Mouse (Mus musculus) layer of hippocampus, postnatal 14 days (tissue): ENCODE data around the gene Acot1. TPM values are rescaled to one million over a fixed set of nuclear protein-coding genes. Genes with fewer than 3 reads are reported as not detected.
"Not testable (repeated sequence)": the region's sequence is repeated elsewhere in the genome, so short reads cannot be mapped to it uniquely, and the experiment has no call there.

Source experiments
- DNase-seq, 2 experiments: peaks; one replicate each; pipeline ENCODE4 v3.0.0; 2021 to 2022; ENCODE audit warnings: low spot score in 2 of 2, mixed read lengths in 1 of 2
- long read RNA-seq, 2 experiments: library from polyadenylated mRNA; stranded (forward); transcript quantifications; one replicate each; pipeline ENCODE4 v2.0.0; 2021
- total RNA-seq, 2 experiments: library from RNA; stranded (reverse); gene quantifications; 2 replicates each; pipeline ENCODE4 v1.2.3; 2021

Acot1 gene
- 10 to 100 TPM; 20.7 to 23.9 TPM for total RNA-seq
- long read RNA-seq, experiment 1, transcript Acot1-201 (3 exons, 2,272 nt): major isoform, 20 of 21 reads
- long read RNA-seq, experiment 1, partial matches to known transcripts: 0 of 21 reads
- long read RNA-seq, experiment 1, other reads (novel, unspliced or antisense): 0 of 21 reads
- long read RNA-seq, experiment 2, transcript Acot1-201 (3 exons, 2,272 nt): major isoform, 22 of 23 reads
- long read RNA-seq, experiment 2, partial matches to known transcripts: 0 of 23 reads
- long read RNA-seq, experiment 2, other reads (novel, unspliced or antisense): 0 of 23 reads

DNA sequence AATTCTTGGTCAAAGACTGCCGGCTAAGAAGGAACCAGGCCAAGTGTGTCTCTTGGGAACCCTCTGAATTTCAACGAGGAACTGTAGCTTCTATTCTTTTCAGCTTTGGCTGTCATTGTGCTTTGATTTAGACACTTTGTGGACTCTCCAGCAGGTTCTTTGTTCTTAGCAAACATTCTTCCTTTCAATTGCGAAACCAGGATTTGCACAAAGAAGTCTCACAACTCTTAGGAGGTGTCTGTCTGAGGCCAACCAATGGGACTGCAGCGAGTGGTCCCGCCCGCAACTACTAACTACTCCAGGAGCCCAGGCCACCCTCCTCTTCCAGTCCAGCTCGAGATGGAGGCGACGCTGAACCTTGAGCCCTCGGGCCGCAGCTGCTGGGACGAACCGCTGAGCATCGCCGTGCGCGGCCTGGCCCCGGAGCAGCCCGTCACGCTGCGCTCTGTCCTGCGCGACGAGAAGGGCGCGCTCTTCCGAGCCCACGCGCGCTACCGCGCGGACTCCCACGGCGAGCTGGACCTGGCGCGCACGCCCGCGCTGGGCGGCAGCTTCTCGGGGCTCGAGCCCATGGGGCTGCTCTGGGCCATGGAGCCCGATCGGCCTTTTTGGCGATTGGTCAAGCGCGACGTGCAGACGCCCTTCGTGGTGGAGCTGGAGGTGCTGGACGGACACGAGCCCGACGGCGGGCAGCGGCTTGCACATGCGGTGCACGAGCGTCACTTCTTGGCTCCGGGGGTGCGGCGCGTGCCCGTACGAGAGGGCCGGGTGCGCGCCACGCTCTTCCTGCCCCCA lies at the start of gene Acot1:
TSS of gene Acot1 (plus strand) at position 320 of the 795 bp plus-strand sequence.
- DNase-seq: peak; percentile 60 to 77

DNA sequence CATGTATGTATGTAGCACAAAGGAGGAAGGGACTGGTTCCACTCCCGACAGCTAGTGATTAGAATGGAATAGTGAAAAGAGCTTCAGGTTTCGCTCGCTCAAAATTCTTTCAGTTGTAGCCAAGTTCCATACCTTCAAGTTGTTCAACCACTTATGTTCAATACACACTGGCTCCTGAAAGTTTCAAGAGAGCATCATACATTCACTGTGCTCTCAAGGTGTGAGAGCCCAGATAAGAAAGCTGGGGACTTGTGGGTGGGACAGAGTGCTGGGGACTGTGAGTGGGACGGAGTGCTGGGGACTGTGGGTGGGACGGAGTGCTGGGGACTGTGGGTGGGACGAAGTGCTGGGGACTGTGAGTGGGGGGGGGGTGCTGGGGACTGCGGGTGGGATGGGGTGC lies 44.1 kb upstream of the Acot1 start:
- DNase-seq: no peak

DNA sequence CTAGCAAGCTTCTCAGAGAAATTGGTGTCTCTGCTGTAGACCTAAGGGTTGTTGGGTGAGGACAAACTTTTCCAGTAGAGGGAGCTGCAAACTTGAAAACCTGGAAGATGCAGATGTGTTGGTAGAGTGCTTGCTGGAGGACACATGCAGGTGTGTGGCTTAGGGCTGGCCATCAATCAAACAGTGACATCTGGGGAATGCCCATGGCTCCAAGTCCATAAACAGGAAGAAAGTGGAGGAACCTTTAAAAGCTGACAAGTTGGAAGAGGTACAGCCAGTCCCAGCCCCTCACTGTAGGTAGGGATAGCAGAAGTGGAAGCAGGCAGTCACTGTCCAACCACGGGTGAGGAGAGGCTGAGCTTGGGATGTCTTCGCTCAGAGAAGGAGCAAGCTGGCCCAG lies 37.2 kb upstream of the Acot1 start:
- DNase-seq: peak; percentile 25 to 43

DNA sequence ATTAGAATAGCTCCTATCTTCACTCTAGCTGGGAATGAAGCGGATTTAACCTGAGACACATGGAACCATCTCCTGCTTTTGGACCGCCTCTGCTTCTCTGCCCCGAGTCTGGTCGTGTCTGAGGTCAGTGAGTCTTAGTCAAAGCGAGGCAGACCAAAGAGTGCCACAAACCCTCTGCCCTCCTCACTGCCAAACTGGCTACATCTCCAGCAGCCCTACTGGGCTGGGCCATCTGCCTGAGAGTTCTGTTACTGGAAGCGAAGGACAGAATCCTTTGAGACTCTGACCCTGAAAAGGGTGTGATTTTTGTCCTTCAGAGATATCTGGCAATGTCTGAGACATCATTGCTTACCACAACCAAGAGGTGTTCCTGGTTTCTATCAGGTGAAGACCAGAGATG lies 30.4 kb upstream of the Acot1 start:
- DNase-seq: no peak

DNA sequence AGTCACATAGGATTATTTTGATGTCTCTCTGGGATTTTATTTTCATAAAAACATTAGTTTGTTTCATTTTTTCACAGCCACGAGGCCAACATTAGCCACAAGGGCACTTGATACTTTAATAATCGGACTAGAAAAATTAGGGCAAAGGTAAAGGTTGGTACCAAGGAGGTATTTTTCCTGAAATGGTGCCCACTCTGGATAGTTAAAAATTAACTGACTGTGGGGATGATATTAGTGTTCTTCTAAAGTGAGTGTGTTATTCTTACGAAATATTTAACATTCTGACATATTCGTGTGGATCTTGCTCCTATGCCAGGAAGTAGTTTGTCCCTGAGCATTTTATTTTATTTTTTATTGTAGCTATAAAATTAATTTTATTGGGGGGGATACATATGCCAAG lies 27.7 kb upstream of the Acot1 start:
- no peak for DNase-seq

DNA sequence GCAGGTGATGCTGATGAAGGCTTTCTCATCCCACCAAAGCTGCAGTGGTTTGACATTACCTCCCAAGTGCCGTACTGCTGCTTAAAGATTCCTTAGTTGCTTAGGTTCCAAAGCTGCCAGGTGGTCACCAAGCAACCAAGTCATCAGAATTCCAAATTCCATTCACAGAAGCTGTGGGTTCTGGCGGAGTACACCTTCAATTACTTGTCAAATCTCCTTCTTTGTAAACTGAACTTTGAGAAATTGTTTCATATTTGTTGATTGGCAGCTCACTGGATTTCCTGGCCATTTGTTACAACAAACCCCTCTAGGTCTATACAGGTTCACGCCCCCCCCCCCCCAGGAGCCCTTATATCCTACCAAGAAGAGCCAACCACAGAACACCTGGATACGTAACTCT lies 24.5 kb upstream of the Acot1 start, which contains the start of gene Heatr4:
TSS of gene Heatr4 (minus strand) at position 101 of the 400 bp plus-strand sequence.
- no peak for DNase-seq

DNA sequence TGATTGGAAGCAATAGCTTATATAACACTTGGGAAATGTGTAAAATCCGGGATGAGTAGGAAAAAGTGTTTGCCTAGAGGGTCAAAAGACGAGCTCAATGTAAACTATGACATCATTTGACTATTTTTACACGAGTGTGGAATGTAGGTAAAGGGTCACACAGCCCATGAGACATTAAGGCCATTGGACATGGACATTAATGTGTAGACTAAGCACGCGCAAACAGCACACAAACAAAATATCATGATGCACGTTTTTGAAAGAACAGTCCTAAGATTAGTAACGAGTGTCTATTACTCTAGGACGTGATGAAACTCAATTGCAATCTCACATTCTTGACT lies 22.1 kb upstream of the Acot1 start:
- no peak for DNase-seq

DNA sequence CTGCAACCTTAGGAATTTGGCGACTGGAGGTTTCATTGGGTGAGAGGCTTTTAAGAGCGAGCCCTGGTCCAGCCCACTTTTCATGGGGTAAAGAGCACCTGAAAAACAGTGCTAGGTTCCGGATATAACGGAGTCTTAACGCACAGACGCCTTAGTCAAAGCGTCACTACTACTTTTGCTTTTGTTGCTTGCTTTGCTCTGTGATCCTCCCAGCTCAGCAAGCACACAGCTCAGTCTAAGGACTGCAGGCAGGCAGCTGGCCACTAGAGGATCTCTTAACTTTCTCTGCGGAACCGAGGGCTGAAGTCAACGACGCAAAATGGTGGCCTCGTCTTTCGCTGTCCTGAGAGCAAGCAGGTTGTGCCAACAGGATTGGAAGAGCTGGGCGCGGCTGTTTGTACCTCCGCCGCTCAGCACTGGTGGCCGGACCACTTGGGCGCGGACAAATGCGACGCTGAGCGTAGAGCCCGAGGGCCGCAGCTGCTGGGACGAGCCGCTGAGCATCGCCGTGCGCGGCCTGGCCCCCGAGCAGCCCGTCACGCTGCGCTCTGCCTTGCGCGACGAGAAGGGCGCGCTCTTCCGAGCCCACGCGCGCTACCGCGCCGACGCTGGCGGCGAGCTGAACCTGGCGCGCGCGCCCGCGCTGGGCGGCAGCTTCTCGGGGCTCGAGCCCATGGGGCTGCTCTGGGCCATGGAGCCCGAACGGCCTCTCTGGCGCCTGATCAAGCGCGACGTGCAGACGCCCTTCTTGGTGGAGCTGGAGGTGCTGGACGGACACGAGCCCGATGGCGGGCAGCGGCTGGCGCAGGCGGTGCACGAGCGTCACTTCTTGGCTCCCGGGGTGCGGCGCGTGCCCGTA lies 21.5 kb upstream of the Acot1 start, which contains the start of gene Acot2:
TSS of gene Acot2 (plus strand) at position 279 of the 859 bp plus-strand sequence.
- peak; percentile 77 to 83 for DNase-seq

DNA sequence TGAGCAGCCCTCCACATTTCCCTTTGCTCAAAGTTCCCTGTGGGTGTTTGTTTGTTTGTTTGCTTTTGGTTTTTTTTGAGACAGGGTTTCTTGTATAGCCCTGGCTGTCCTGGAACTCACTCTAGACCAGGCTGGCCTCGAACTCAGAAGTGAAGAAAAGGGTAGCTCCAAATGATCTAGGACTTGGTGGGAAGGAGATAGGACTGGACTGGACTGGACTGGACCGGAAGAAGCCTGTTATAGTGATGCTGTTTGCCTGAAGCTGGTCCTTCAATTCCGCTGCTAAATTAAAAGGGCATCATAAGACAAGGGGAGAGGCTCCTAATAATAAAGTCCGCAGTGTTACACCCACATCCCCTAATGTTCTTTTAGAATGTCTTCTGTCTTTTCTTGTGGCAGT lies 20.8 kb upstream of the Acot1 start:
- DNase-seq: no peak

DNA sequence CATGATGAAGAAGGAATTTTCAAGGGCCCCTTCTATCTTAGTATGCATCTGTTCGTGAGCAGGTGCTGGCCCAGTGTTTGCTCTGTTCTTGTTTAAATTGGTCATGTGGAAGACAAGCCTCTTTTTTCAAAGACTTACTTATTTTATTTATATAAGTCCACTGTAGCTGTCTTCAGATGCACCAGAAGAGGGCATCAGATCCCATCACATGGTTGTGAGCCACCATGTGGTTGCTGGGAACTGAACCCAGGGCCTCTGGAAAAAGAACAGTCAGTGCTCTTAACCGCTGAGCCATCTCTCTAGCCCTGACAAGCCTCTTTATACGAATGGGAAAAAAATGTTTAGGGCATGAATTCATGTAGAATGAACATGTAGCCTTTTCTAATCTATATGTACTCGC lies 19.9 kb upstream of the Acot1 start:
- no peak for DNase-seq

DNA sequence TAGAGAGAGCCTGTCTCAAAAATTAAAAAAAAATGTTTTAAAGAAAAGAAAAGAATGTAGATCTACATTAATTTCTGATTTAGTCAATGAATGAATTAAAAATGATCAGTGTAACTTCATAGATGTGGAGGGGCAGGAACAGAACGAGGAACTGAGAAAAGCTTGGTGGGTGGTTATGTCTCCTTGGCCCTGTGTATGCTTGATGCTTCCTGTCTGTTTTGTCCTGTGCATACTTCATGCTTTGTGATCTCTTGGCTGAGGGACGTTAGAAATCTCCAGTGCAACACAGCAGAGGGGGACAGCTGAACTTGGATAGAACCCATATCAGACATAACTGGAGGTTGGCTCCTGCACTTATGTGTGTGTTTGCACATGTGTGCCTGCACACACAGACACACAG lies 12.1 kb upstream of the Acot1 start:
- no peak for DNase-seq

DNA sequence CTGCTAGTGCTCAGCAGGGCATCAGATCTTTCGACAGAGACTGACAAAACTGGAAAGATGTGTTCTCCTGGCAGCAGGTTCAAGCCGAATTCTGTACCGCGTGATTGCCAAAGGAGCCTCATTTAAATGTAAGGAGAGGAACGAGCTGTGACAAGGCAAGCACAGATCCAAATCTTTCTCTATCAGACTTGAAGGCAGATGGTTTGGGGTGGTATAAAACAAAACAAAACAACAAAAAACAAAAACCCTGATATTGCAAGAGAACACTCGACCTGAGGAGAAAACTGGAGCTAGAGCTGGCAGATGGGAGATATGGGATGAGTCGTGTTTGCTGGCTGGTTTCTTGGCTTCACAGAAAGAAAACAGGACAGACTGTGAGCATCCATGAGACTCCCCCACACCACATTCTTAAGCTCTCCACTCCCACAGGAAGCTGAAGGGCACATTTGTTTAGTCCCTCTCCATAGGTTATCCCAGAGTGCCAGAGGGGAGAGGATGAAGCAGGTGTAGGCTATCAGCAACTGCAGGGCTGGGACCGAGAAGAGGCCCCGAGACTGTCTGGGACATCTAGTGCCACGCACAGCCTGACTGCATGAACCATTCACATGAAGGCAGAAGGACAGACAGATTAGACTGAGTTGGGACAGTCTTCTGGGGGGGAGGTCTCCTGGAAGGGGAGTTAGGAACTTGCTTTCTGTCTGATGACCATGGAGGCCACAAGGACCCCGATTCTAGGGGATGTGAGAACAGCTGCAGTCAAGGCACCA lies 10.8 kb upstream of the Acot1 start:
- no peak for DNase-seq

DNA sequence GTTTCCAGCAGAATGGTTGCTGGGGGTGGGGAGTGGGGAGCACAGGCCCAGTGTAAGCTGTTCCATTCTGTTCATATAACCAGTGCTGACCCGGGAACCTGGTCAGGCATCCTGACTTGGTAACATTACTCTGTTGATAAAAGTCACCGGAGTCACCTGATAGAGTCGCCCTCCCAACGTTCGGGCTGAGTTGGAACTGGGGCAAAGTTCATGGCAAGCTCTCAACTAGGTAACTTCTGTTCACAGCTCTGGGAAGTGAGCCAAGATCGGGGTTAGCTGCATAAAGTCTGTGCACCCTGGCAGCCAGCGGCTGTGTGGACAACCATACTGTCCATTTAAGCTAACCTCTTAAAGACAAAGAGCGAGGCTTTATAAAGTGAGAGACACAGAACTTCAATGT lies 10.1 kb upstream of the Acot1 start:
- DNase-seq: not testable (repeated sequence)

DNA sequence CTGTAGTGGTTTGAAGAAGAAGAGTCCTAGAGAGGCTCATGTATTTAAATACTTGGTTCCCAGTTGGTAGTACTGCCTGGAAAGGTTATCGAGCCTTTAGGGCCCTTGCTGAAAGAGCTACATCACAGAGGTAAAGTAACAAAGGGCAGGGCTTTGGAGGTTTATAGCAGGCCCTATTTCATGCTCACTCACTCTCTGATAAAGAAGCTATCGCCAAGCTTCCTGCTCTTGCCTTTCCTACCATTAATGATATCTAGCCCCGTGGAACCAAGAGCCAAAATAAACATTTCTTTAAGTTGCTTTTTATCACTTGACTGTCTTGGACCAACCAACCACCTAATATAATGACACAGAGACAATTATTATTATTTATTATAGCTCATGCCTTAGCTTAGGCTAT lies 8.9 kb upstream of the Acot1 start:
- DNase-seq: no peak

DNA sequence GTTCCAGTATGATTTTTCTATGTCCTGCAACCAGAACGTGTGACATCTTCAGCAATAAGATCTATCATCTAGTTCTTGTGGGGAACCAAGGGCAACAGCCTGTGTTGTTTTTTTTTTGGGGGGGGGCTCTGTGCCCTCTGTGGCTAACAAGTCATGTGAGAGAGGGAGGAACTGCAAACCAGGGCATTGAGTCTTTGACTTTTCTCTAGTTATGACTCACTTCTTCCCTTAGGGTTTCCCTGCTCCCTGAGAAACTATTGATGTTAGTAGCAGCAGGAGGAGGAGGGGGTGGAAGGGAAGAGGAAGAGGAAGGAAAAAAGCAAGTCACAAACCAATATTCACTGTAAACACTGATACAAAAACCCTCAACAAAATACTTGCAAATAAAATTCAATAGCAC lies 5.4 kb upstream of the Acot1 start:
- no peak for DNase-seq

DNA sequence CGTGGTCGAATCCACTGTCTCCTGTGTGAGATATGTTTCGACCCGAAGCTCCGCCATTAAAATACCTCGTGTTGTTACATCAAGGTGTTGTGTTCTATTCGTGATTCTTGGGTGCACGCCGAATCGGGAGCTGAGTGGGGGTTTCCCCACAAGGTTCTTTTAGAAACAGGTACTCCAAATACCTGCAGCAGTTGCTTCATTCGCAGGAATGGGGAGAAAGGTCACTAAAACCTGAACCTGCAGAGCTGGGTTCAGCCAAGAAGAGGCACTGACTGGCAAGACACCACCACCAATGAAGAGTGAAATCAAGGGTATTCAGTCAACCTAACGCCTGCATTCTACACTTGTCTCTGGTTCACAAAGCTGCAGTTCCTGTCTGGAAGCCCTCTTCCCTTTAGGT lies 1.0 kb upstream of the Acot1 start:
- DNase-seq: no peak

DNA sequence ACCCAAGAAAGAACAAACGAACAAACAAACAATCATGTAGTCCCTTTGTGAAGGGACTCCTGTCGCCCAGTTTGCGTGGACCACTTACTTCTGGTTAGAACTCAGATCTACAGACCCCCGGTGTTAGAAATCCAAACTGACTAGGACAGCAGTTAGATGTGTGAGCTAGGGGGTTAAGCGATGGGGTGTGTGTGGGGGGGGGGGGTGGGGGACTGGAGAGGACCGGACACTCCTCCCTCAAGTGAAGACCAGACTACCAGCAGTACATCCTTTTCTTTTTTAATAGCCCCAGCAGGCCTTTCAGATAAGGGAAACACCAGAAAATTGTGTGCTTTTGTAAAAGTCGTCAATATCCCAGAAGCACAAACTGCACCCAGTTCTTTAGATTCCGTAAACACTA lies 561 bp upstream of the Acot1 start:
- DNase-seq: no peak

DNA sequence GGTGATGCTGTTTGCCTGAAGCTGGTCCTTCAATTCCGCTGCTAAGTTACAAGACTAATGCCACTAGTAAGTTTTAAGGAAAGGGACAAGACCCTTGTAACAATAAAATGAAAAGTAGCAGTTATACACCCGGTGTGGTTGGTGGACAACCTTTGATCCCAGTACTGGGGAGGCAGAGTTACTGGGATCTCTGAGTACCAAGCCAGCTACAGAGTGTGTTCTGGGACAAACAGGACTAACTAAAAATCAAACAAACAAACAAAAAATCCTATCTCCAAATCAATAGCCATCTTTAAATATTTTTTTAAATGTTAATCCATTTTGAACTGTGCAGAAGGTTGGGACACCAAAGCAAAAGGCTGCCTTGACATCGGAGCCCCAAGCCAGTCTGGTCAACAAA lies 911 bp downstream of the Acot1 start:
- no peak for DNase-seq

DNA sequence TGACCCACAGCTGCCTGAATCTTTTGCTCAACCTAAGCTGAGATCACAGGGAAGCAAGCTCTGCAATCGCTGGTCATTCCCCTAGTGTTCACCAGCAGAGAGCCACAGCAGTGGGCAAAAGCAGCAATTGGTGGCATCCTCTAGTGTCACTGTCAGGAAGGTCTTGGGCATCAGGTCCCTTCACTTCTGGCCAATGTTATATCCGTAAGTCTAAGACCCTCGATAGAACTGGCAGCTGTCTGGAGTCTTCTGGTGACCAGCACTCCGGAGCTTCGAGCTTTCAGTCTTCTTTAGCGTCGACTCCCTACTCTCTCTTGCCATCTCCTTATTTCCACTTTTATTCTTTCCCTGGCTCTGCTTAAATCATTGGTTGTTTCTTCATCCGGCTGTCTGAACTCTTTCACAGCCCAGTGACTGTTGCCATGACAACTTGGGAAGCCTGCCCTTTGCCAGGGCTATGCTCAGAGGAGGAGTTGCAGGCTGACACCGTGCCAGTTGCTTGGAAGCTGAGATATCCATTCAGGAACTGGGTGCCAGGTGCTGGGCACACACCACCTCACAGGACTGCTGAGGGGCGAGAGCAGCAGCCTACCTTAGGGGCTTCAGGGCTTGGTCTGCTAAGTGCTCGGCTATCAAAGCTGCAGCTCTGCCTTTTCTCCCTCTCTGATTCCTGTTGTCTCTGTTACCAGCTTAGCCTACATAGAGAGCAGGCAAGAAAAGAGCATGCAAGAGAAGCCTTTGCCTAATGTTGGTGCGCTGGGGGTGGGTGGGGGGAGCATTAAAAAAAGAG lies 2.2 kb downstream of the Acot1 start:
- peak; percentile 62 to 77 for DNase-seq

DNA sequence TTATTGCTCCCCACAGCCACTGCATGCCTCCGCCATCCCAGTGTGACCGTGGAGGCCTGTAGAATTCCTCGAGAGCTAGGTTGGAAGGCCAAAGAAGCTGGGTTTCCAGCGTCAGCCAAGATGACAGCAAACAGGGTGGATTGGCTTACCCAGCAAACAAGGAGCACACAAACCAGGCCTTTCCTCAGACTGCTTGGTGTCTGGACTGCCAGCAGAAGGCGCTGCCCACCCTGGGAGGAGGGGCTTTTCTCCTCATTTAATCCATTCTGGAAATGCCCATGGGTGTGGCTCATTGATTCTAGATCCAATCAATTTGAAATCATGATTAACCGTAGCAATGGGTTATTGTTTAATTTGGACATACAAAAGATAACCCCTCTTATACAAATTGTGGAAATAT lies 3.8 kb downstream of the Acot1 start:
- DNase-seq: no peak
